Mouse (Mus musculus) kidney, adult 18-20 months (tissue): ENCODE results near the gene Egfl7.

Experiments used
- DNase-seq: peaks from one replicate; pipeline ENCODE4 v3.0.0; 2021

Egfl7 gene

DNA sequence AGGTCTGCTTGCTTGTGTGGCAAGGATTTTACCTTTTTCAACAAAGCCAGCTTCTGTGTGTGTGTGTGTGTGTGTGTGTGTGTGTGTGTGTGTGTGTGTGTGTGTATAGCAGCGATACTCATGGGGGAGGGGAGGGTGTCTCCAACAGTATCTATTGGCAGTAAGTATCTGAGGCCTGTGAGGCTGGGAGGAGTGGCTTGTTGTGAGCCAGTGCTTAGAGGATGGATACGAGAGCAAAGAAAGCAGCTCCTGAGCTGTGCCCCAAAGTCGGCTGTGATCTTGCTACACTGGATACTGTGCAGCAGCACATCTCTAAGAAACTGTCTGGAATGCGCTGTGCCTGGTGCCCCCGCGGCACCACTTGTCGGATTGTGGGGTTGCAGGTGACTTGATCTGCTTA is 38.1 kb downstream of the Egfl7 start:
- no peak for DNase-seq

DNA sequence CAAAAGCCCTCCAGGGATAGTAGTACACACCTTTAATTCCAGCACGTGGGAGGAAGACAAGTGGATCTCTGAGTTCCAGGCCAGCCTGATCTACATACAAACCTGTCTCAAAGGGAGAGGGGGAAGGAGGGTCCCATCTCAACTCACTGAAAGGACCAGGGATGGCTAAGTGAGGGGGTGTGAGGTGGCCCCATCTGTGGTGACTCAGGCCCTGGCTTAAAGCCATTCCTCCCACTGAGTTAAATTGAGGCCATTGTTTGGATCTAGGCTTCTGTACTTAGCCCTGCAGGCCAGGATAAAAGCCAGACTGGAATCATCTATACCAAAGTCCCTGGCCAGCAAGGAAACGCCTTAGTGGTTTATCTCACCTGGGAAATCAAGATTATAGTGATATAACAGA is 41.4 kb downstream of the Egfl7 start:
- no peak for DNase-seq

DNA sequence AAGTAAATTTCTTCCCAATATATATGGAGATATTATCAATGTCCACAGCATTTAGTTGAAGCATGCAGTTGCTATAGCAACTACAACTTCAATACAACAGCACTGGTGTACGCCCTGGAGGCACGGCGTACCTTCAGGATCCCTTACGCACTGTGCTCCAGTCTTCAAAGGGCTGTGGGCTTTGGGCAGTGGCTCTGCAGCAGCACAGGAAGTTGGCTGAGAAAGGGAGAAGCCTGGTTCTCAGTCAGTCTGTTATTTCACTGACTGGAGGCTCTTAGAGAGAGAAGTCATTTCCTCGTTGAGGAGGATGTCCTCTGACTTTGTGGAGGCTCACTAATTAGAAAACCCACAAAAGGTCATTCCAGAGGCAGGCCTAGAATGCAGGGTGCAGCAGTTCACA is 43.2 kb downstream of the Egfl7 start:
- no peak for DNase-seq

DNA sequence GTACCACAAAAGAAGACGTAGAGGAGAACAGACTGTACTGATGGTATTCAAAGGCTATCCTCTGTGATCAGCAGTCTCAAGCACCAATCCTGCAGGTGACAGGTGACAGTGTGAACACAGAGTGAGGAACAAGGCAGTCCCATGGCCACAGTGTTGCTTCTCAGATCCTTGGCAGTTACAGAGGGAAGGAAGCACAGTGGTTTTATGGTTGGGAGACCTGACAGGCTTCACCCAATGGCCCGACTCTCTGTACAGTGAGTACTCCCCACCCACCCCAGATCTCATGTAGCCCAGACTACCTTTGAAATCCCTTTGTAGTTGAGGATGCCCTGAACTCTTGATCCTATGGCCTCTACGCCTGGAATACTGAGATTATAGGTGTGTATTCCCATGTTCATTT is 45.6 kb downstream of the Egfl7 start:
- no peak for DNase-seq

DNA sequence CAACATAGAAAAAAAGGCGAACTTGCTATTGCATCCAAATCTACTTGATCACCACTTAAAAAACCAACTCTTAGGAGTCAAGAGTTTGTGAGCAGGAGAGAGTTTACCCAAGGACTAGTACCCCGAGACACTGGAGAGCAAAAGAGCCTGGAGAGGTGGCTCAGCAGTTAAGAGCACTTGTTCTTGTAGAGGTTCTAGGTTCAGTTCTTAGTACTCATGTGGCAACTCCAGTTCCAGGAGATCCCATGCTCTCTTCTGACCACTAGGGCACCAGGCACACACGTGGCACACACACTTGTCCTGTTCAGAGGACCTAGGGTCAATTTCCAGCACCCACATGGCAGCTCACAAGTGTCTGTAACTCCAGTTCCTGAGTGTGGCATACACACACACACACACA is 46.3 kb downstream of the Egfl7 start:
- DNase-seq = no peak

DNA sequence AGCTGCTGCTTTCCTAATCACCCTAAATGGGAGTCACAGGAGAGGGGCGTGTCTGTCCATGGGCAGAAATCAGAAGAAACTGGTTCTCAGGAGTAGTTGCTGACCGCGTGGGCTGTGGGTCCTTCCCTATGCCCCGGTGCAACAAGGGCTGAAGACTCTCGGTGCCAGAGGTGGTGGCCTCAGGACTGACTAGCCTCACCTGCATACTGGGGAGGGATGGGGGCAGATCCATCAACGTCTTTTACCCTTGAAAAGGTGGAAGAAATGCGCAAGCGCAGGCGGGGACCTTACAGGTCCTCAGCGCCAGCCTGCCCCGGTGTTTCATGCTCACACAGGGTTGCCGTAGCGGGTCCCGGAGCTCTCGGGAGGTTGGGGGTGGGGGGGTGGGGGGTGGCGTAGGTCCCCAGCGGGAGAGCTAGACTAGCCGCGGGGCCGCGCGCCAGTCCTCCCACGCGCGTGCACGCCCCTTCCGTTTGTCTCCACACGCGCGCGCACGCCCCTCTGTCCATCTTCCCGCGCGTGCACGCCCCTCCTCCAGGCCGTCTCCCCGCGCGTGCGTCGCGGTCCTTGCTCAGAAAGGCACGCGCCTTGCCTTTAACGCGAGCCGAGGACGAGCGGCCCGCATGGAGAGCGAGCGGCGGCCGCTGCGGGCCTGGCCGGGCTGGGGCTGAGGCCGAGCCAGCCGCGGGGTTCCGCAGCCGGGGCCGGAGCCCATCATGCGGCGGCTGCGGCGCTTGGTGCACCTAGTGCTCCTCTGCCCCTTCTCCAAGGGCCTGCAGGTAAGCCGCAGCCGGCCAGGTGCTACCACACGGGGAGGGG is 48.3 kb downstream of the Egfl7 start, which contains the start of gene Fam69b:
Fam69b (plus strand) TSS at position 537 of the 819 bp plus-strand sequence.
- DNase-seq = peak; percentile 67

DNA sequence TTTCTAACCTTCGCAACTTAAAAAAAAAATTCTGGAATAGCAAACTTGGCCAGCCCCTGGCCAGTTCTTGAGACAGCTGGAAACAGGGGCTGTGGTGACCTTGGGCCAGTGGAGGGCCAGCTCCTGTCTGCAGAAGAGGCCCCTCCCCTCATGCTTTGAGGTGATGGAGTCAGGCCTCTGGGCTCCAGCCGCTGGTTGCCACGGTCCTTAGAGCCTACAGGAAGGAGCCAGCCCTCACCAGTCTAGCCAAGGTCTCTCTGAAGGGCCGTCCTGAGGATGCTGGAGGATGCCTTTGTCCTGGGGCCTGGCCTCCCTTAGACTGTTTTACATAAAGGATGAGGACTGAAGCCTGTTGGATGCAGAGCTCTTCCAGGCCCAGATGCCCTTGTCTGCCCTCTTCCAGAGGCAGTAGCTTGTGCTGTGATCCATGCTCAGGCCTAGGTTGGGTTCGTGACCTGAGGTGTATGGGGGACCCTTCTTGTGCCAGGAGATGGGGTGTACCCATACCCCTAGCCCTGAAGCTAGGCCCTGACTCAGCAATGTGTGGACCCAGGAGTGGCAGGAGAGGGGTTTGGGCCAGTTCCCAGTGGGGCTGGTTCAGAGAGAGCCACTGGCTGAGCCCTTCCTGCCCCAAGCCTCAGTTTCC is 49.1 kb downstream of the Egfl7 start:
- no peak for DNase-seq

DNA sequence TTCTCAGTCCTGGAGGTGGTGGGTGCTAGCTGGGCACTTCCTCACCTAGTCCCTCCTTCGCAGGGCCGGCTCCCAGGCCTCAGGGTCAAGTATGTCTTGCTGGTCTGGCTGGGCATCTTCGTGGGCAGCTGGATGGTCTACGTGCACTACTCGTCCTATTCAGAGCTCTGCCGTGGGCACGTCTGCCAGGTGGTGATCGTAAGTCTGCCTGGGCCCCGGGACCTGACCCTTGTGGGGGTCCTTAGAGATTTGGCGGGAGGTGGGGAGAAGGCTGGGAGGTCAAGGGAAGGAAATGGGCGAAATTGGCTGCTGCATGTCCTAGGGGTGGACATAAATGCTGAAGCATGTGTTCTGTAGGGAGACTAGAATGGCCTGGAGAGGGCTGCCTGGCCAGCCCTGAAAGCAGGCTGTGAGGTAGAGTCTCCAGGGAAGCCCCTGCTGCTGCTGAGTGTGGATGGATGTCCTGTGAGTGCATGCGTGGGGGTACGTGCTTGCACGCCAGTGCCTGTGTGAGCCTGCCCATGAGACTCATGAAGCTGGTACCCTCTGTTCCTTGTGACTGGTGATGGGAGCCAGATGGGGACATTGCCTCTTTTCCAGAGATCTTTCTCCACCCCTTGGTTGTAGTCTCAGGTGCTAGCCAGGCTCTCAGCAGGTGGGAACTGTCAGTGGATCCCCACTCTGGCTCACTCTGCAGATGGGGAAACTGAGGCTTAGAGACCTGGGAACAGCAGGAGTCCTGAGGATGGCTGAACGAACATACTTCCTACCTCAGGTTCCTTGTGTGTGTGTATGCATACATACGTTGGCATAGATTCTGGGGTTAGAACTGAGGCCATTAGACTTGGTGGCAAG is 53.0 kb downstream of the Egfl7 start:
- DNase-seq = no peak

DNA sequence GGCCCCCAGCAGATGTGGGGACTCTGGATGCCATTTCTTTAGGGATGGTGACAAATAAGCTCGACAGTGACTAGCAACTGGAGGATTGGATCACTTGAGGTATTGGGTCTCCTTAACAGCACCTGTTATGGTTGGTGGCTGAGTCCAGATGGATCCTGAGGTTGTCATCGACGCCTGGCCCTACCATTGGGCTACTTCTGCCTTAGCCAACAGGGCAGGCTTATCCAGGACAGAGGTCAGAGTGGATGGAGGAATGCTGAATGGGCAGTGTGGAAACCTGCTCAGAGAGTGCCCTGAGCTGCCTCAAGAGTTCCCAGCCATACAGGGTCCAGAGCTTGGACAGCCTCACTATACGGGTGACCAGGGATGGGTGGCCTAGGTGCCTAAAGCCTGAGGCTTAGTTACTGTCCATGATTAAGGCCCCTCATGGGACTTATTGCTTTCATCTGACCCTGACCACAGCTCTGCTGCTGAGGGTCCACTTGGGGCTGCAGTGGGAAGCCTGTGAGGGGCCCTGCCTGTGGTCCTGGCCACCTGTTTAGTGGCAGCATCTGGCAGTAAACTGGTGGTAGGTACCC is 54.2 kb downstream of the Egfl7 start:
- no peak for DNase-seq

DNA sequence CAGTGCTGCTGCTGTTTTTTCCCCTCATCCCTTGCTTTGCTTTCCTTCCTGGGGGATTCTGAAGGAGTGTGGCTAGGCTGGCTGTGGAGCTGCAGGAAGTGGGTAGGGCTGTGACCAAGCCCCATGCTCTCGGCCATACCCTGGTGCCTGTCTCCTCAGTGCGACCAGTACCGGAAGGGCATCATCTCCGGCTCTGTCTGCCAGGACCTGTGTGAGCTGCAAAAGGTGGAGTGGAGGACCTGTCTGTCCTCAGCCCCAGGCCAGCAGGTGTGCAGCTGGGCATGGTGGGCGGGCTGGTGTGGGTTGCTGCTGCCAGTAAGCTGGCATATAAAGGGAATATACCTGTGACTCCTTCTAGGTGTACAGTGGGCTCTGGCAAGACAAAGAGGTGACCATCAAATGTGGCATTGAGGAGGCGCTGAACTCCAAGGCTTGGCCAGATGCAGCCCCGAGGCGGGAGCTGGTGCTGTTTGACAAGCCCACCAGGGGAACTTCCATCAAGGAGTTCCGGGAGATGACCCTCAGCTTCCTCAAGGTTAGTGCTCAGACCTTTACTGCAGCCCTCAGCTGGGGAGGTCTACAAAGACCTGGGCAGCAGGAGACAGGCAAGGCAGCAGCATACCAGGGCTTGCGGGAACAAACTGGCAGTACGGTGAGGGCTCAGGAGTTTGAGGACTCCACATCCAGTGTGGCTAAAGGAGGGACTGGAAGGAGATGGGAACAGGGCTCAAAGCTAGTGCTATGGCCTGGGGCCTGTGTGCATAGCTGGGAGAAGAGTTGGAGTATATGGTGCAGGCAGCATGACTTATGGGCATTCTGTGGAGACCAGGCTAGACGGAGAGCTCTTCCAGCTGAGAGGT is 55.0 kb downstream of the Egfl7 start:
- DNase-seq = no peak

DNA sequence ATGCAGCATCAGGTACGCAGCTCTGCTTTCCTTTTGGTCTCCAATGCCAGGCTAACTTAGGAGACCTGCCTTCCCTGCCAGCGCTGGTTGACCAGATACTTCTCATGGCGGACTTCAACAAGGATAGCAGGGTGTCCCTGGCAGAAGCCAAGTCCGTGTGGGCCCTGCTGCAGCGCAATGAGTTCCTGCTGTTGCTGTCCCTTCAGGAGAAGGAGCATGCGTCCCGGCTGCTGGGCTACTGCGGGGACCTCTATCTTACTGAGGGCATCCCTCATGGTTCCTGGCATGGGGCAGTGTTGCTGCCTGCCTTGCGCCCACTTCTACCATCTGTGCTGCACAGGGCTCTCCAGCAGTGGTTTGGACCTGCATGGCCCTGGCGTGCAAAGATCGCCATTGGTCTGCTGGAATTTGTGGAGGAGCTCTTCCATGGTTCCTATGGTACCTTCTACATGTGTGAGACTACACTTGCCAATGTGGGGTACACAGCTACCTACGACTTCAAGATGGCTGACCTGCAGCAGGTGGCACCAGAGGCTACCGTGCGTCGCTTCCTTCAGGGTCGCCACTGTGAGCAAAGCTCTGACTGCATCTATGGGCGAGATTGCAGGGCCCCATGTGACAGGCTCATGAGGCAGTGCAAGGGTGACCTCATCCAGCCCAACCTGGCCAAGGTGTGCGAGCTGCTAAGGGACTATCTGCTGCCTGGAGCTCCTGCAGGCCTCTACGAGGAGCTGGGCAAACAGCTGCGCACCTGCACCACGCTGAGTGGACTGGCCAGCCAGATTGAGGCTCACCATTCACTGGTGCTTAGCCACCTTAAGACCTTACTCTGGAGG is 55.9 kb downstream of the Egfl7 start:
- no peak for DNase-seq

DNA sequence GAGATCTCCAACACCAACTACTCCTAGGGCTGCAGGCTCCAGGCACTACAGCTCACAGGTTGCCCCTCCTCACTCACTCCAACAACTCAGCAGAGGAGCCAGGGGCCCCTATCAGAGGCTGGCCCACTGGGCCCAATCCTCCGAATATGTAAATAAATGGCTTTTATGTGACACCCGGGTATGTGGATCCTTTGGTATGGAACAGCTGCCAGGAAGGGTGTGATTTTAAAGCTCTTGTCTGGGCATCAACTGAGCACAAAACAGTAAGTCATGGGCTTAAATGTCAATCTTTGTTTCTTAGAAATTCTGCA is 56.5 kb downstream of the Egfl7 start:
- no peak for DNase-seq

DNA sequence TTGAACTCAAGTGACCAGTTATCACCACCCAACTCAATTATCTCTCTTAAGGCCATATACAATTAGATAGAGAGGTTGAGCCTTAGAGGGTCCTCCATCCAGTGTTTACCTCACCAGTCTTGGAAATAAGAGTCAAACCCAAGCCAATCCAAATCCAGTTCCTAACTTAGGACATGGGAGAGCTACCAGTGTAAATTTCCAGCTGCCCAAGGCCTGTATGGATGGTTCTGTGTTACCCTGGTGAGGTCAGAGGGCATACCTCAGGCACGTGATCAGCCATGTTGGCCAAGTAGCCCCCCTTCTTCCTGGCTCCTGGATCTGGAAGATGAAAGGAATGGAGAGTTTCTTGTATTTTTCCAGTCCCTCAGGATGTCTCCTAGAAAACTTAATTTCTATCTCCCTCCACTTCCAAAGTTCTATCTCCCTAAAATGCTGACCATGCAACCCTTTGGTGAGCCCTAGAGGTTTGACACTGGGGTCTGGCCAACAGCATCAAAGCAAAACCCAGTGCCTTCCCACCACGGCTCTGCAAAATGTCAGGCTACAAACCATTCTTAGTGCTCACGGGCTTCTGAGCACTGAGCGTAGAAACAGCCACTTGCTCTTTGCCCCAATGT is 57.6 kb downstream of the Egfl7 start:
- no peak for DNase-seq

DNA sequence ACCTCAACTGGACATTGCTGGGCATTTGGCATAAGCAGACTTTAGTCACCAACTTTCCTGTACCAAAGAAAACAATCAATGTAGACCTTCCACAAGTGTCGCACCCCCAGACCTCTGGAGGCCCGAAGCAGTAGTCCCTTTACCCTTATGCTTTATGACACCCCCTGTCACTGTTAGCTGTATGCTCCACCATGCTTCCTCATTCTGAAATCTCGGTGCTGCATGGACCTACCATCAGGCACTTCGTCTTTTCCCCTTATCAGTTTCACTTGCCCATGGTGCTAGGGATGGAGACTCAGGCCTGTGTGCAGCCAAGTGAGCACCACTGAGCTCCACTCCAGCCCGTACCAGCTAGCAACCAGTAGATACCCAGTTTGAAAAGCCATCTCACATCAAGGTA is 58.2 kb downstream of the Egfl7 start:
- DNase-seq = no peak

DNA sequence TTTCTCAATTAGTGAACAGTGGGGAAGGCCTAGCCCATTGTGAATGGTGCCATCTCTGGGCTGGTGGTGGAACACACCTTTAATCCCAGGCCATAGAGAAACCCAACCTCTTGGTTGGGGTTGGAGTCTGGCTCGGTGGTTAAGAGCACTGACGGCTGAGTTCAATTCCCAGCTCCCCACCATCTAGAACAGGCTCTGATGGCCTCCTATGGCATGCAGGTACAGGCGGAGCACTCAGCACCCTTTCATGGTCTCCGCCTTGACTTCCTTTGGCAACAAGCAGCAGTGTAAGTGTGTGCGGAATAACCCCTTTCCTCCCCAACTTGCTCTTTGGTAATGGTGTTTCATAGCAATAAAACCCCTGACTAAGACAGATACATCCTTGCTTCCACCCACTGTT is 58.8 kb downstream of the Egfl7 start:
- no peak for DNase-seq

DNA sequence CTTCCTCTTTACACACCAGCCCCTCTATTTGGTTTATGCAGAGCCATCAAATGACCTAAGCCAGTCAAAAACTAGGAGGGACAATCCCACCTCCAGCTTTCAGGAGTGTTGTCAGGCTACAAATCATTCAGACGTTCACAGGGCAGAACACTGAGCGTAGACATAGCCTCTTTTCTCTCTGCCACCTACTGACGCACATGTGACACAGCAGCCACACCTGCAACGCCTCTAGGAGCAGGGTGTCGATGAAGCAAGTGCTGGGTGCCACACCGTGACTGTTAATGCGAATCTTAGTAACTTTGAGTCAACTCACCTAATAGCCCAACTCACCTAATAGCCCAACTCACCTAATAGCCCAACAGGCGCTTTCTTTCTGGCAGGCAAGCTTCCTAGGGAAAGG is 59.3 kb downstream of the Egfl7 start:
- DNase-seq = peak; percentile 48

DNA sequence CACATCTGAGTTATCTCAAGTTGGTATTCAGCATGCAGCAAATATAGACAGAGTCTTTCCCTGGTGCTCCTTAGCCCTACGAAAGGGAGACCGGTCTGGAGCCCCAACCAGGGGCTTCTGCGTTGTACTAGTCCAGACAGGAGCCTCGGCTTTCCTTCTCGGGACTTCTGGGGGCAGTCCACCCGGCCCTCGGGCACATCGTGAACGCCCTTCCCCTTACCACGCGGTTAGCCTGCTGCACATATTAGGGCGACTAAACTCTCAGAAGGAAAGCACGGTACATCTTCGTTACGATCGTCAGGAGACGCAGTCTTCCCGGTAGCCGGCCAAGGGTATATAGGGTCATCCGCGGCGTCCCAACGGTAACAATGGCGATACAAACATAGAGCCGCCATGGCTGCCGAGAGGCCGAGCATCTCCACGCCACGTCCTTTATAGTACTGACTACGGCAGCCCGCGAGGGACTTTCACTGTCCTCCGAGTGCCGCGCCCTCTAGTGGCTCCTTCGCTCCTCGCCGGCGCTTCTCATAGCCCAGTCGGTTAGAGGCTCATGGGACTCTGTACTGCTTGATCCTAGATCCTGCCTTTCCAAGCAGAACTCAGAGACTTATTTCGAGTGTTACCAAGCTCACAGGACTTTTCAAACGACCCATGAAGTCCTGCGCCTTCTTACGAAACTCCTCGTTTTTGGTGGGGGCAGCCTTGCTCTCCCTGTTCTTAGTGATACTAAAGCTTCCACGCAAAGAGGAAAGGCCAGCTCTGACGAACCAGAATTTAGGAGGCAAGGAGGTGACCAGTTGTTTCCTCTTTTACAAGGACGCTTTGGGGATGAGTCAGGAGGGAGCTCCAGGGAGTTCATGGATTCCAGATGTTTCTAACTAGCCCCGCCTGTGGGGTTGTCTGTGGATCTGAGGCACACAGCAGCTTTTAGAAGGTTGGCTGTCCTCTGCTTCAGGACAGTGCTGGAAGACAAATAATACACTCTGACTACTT is 60.3 kb downstream of the Egfl7 start:
- DNase-seq = peak; percentile 99

DNA sequence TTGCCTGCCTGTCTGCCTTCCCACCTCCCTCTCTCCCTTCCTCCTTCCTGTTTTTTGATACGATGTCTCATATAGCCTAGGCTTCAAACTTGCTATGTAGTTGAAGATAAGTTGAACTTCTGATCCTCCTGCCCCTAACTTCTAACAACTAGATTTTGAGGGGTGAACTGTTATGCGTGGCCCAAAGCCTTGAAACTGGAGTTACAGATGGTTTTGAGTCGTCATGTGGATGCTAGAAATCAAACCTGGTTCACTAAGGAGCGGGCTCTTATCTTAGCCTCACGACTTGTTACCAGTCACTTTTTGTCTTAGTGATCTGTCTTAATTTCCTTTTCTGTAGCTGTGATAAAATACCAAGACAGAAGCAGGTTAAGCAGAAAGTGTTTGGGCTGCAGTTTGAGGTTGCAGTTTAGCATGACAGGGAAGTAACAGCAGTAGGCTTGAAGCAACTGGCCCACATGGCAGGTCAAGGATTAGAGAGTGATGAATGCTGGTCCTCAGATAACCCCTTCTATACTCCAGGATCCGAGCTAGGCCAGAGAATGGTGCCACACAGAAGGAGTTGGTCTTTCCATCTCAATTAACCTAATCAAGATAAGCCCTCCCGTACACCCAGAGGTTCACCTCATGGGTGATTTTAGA is 61.3 kb downstream of the Egfl7 start:
- DNase-seq = no peak
